Mouse (Mus musculus): ENCODE data around the gene Chd4. TPM values are rescaled to one million over a fixed set of nuclear protein-coding genes. Genes with fewer than 3 reads are reported as not detected.

The Chd4 gene
- total RNA-seq, 2 experiments from 2014 or later, result 157 TPM

DNA sequence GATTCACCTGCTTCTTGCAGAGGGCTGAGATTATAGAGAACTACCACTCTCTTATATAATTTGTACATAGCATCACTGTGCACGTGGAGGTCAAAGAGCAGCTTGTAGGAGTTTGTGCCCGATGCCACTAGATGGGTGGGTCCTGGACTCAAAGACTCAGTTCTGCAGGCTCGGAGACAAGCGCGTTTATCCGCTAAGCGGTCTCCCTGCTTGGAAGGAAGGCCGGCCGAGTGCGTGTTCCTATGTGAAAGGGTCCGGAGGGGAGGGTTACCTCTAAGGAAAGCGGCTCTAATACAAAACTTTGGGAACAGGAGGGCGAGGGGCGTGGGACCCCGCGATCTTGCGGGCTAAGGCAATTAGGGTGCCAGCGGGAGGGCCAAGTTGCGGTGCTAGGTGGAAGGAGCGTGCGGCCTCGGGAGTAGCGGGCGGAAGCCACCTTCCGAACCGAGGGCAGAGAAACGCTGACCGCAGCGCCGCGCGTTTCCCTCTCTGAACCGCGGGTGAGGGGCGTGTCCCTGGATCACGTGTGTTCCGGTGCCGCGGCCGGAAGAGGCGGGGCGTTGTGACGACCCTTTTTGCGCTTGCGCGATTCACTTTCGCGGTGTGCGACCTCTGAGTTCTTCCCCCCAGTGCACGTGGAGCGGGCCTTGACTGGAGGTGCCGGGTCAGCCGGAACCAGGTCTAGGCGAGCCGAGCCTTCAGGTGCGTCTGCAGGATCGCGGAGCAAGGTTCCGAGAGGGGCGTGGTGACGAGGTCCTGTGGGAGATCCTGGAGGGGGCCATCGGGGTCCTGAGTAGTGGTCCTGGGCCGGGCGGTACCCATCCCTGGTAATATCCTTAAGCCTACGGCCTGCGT, 35.7 kb downstream of the Chd4 start, which contains the start of gene Nop2:
TSS of gene Nop2 (plus strand) at position 608 of the 855 bp plus-strand sequence.
- peak; percentile 86 for DNase-seq (ENCODE audit: low spot score in 2 of 2)
- intact Hi-C loops (cut with DNase I), result no loop called here

DNA sequence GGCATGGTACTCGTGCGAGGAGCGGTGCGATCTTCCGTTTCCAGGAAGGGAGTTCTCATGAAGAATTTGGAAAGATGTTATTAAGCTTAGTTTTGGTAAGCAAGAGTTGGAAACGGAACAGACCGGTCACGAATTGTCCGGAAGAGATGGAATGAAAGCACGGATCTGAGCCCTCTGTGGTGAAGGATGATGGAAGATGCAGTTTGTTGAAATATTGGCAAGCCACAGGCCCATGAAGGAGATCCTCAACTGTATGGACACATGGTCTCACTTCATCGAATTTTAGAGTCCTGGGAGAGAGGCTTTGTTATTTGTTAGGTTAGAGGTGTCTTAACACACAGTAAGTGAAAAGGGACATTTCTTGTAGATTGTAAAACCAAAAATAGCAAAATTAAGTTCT, 36.7 kb downstream of the Chd4 start:
- no peak for DNase-seq (ENCODE audit: low spot score in 2 of 2)
- intact Hi-C loops (cut with DNase I), result no loop called here

DNA sequence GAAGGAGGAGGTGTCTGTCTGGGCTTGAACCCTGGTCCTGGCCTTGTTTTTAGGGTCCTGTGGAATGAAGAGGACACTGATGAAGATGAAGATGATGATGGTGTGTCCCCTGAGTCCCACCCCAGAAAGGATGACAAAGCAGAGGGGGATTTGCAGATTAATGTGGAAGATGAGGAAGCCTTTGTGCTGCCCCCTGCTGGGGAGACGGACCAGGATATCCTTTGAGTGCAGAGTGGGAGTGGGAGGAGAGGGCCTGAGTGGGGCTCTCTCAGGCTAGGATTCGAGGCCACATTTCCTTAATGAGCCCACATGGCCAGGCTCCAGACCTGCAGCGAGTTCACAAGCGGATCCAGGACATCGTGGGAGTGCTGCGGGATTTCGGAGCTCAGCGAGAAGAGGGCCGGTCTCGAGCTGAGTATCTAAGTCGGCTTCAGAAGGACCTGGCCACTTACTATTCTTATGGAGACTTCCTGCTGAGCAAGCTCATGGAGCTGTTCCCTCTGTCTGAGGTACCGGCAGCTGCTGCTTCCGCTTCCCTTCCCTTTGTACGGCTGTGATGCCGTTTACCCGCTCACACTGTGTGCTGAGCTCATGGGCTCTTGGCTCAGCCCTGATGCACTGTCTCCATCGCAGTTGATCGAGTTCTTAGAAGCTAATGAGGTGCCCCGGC, 41.4 kb downstream of the Chd4 start:
- DNase-seq (ENCODE audit: low spot score in 2 of 2), result peak; percentile 61 to 71
- intact Hi-C loops (cut with DNase I), result no loop called here

DNA sequence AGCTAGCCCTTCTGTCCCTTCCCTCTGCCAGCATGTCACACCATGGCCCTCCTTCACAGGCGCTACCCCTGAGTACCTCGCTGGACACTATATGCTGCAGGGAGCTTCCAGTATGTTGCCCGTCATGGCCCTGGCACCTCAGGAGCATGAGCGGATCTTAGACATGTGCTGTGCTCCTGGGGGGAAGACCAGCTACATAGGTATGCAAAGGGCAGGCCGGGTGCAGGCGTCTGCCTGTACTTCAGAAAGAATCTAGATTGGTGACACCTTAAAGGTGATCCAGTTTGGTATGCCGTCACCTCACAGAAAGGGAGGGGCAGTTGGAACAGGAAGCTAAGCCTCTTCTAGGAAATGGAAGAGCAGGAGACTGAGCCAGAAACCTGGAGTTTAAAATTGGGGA, 44.0 kb downstream of the Chd4 start:
- intact Hi-C loops (cut with DNase I), result no loop called here
- no peak for DNase-seq (ENCODE audit: low spot score in 2 of 2)

DNA sequence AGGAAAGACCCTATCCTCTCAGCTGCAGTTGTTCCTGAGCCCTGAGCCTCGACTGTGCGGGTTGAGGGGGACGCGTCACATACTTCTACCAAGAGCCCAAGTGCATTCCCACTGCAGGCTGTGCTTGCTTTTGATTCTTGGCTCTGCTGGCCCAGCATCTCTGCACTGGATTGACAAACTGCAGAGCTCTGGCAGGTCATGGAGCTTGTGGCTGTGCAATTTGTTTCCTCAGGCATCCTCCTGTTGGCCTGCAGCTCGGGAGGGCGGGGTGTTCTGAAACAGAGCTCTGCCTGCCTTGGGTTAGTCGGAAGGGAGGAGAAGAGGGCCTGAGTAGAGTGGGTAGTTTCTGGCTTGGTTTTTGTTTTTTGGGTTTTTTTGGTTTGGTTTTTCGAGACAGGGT, 46.7 kb downstream of the Chd4 start:
- no peak for DNase-seq (ENCODE audit: low spot score in 2 of 2)
- intact Hi-C loops (cut with DNase I), result no loop called here

DNA sequence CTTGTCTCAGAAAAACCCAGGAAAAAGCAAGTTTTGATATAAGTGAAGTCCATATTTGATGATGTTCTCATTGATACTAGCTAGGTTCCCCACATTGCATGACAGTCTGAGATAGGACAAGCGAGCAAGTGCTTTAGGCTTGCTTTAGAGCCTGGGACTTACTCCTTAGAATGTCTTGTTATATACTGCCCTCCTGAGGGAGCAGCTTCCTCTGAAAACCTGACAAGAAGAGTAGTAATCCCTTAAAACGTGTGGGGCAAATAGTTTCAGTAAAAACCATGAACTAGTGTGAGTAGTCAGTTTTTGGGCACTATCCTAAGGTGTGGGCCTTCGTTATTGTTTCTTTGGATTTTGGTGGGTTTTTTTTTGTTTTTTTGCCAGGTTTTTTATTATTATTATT, 47.3 kb downstream of the Chd4 start:
- intact Hi-C loops (cut with DNase I), result no loop called here

DNA sequence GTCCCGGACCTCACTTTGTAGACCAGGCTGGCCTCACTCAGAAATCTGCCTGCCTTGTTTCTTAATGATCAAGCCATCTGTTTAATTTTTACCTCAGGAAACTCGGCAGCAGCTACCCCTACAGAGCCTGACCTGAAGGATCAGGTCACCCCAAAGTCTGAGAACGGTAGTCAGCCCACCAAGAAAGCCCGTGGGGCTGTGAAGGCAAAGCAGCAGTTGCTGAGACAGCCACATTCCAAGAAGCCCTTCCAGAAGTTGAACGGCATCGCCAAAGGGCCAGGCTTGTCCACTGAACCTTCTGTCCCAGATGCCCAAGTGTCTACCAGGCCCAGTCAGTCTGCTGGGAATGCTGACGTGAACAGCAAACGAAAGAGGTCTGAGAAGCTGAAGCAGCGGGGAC, 48.1 kb downstream of the Chd4 start:
- no peak for DNase-seq (ENCODE audit: low spot score in 2 of 2)
- intact Hi-C loops (cut with DNase I), result no loop called here

More for the DNA sequence above, 47.3 kb downstream of the Chd4 start:
- no peak for DNase-seq (ENCODE audit: low spot score in 2 of 2)

DNA sequence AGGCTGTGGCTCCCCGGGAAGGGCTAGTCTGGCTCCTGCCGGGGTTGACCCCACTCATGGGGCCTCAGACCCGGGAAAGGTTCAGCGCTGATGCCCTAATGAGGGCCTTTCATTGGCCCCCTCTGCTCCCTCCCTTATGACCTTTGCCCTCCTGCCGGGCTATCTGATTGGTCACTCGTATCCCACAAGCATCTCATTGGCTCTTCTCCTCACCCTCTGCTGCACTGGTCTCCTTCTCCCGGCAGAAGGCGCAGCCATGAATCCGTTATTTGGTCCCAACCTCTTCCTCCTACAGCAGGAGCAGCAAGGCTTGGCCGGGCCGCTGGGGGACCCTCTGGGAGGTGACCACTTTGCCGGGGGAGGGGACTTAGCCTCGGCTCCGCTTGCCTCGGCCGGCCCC, 49.2 kb downstream of the Chd4 start, which contains the start of gene Iffo1:
TSS of gene Iffo1 (plus strand) at position 241 of the 400 bp plus-strand sequence.
- intact Hi-C loops (cut with DNase I), result loop anchor here (5.0 kb wide), 1 partner anchor 127 kb away; no protein-coding TSS in a partner anchor
- DNase-seq (ENCODE audit: low spot score in 2 of 2), result peak; percentile 93 to 97

DNA sequence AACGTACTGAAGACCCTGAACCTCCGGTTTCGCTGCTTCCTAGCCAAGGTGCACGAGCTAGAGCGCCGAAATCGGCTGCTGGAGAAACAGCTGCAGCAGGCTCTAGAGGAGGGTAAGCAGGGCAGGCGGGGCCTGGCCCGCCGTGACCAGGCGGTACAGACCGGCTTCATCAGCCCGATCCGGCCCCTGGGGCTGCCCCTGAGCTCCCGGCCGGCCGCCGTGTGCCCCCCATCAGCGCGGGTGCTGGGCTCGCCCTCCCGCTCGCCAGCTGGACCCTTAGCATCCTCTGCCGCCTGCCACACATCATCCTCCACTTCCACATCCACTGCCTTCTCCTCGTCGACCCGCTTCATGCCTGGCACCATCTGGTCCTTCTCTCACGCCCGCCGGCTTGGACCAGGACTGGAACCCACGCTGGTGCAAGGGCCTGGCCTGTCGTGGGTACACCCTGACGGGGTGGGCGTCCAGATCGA, 49.7 kb downstream of the Chd4 start:
- intact Hi-C loops (cut with DNase I), result loop anchor here (5.0 kb wide), 1 partner anchor 127 kb away; no protein-coding TSS in a partner anchor
- DNase-seq (ENCODE audit: low spot score in 2 of 2), result peak in 1 of 2 experiments; percentile 40

DNA sequence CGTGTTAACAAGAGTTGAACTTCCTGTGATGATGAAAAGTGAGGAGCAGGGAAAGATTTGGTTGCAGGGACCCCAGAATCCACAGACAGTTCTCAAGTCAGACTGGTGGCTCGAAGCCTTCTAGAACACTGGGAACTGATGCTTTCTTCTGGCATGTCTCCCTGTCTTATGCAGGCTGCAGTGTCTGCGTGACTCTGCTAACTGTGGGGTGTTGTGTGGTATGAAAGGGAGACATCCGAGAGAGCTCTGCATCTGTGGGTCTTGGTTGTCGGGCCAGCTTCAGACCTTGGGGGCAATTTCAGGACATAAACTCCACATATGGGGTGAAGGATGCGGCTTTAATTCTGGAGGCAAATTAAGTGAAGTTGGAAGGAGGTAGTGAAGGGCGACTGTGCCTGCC, 50.4 kb downstream of the Chd4 start:
- peak; percentile 44 to 63 for DNase-seq (ENCODE audit: low spot score in 2 of 2)
- intact Hi-C loops (cut with DNase I), result loop anchor here (5.0 kb wide), 1 partner anchor 126 kb away; no protein-coding TSS in a partner anchor

DNA sequence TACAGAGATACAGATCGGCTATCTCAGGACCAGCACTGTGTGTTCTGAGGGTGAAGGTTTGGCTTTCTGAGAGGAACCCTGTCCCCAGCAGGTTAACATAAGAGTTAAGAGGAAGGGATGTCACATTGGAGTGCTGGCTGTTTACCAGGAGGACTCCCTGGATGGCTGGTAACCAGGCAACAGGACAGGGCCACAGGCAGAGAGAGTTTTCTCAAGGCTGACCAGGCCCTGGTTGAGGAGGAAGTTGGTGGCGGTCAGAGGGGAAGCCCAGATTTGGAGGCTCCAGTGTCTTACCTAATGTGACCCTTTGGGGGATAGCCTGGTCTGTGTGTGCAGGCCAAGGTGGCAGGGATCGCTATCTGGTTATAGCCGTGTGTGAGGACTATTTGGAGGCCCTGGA, 51.0 kb downstream of the Chd4 start:
- intact Hi-C loops (cut with DNase I), result loop anchor here (5.0 kb wide), 1 partner anchor 126 kb away; no protein-coding TSS in a partner anchor
- DNase-seq (ENCODE audit: low spot score in 2 of 2), result peak; percentile 48 to 65

DNA sequence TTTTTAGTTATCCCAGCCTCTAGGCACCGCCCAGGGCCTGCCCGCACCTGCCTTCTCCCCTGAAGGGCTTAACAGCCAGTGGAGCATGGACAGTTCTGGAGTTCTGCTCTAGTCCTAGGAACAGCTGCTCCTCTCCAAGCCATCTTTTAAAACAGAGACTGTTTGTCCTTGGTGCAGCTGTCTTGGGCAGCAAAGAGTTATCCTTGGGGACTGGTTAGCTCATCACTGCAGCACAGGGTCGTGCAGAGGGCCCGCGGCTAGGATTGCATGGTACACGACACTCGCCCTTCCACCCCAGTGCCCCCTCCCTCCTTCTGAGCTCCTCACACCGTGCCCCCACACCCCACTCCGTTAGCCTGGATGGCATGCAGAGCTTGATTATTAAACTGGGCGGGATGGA, 51.5 kb downstream of the Chd4 start:
- intact Hi-C loops (cut with DNase I), result loop anchor here (5.0 kb wide), 1 partner anchor 125 kb away; no protein-coding TSS in a partner anchor
- no peak for DNase-seq (ENCODE audit: low spot score in 2 of 2)

DNA sequence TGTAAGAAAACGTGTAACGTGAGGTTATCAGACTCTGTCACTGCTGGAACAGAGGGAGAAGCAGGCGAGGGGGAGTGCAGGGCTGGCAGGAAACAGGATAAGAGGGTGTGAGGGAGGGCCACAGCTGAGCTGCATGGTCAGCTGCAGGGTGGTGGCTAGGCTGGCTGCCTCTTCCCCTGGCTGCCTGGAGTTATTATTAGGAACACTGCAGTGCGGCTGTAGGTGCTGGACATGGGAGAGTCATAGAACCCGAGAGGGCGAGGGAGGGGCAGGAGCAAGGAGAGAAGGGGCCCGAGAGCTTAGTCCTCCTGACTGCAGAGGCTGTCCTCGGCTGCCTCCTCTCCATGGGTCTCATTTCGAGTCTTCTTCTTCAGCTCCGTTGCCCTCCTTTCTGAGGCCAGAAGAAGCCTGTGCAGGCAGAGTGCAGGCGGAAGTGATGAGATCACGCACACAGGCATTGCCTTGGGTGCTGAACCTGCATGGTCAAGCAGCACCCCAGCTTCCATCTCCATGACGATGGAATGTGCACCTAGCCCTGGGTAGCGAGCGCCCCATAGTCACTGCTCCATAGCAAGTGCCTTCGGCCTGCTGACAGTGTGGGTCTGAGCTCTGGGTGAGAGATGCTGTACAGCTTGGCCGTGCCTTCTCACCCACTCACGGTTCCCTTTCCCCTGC, 52.6 kb downstream of the Chd4 start:
- intact Hi-C loops (cut with DNase I), result loop anchor here (5.0 kb wide), 1 partner anchor 124 kb away; no protein-coding TSS in a partner anchor
- peak; percentile 43 to 72 for DNase-seq (ENCODE audit: low spot score in 2 of 2)

DNA sequence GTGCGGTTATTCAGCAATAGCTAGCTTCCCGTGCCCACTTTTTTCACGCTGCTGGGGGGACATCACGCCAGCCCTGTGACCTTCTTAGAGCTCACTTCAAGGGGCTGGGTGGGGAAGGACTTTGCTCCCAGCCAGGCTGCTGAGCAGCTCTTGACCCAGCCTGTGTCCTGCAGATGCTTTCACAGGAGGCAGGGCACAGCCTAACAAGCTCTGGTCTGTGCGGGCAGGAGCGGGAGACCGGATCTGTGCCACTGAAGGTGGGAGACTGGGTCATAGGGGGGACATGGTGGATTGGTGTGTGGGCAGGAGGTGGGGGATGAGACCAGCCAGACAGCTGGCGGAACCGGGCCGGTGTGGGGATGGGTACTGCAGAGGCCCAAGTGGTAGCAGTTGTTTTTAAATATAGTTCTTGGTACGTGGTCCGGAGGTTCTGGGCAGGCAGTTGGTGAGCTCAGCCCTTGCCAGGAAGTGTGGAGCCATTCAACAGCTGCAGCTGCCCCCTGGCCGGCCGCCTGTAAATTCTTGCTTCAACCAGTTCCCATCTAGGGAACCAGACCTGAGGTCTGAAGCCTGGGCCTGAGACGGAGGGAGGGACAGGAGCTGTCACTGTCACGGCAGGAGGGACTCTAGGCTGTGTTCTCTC, 53.3 kb downstream of the Chd4 start:
- peak; percentile 64 to 82 for DNase-seq (ENCODE audit: low spot score in 2 of 2)
- intact Hi-C loops (cut with DNase I), result loop anchor here (5.0 kb wide), 1 partner anchor 123 kb away; no protein-coding TSS in a partner anchor

DNA sequence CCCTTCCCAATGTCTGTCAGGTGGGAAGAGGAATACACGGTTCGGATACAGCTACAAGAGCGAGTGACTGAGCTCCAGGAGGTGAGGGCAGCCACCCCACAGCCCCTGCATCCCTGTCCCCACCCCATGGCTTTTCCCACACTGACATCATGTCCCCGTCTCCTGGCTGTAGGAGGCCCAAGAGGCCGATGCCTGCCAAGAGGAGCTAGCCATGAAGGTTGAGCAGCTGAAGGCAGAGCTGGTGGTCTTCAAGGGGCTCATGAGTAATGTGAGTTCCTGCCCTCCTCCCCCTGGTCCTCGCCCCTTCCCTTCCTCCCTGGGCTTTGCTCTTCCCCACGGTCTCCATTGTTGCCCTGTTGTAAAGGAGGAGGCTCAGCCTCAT, 53.8 kb downstream of the Chd4 start:
- intact Hi-C loops (cut with DNase I), result loop anchor here (5.0 kb wide), 1 partner anchor 123 kb away; no protein-coding TSS in a partner anchor

DNA sequence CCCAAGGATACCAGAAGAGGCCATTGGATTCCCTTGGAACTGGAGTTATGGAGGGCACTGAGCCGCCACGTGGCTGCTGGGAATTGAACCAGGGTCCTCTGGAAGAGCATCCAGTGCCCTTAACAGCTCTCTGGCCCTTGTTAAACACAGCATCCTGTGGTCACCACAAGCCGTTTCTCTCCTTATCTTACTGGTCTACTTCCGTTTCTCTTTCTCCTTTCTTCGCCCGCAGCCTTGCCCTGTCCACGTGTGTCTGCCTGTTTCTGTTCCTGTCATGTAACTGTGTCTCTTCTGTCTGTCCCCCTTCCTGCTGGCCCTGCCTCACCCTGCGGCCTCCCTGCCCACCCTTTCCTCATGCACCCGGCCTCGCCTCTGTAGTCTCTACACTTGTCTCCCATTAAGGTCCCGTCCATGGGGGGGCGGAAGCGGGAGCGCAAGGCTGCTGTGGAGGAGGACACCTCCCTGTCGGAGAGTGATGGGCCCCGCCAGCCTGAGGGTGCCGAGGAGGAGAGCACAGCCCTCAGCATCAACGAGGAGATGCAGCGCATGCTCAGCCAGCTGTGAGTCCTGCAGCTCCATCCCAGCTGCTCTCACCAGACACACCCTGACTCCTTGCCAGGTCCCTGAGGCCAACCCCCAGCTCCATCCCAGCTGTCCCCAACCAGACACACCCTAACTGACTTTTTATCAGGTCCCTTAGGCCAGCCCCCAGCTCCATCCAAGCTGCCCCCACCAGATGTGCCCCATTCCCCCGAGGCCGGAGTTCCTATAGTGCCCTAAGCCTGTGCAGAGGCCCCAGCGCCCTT, 56.6 kb downstream of the Chd4 start:
- intact Hi-C loops (cut with DNase I), result no loop called here

More for the DNA sequence above, 53.8 kb downstream of the Chd4 start:
- DNase-seq (ENCODE audit: low spot score in 2 of 2), result no peak

DNA sequence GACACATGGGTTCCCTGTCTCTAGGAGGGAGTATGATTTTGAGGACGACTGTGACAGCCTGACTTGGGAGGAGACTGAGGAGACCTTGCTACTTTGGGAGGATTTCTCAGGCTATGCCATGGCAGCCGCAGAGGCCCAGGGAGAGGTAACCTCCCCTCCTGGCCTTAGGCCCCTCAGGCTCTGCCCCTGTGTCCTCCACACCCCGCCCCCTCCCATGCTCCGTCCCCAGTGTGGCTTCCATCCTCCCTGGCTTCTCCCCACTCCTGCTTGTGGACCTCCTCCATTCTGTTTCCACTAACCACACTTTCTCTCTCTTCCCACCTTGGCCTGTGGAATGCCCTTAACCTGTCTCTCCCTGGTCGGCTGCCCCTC, 57.2 kb downstream of the Chd4 start:
- intact Hi-C loops (cut with DNase I), result no loop called here
- no peak for DNase-seq (ENCODE audit: low spot score in 2 of 2)

More for the DNA sequence above, 56.6 kb downstream of the Chd4 start:
- DNase-seq (ENCODE audit: low spot score in 2 of 2), result no peak

DNA sequence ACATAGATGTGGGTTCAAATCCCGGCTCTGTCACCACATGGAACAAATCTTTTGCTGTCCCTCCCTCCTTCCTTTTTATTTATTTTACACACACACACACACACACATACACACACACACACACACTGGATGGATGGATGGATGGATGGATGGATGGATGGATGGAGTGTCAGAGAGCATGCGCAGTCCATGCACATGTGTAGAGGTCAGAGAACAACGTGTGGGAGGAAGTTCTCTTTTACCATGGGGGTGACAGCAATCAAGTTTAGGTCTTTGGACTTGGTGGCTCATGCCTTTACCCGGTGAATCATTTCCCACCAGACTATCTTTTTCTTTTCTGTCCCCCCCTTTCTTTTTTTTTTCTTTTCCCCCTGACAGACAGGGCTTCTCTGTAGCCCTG, 57.9 kb downstream of the Chd4 start:
- intact Hi-C loops (cut with DNase I), result no loop called here
- DNase-seq (ENCODE audit: low spot score in 2 of 2), result no peak
